Mouse (Mus musculus) adrenal gland, adult 2 months (tissue): ENCODE measurements around the gene Fam92b. TPM values are rescaled to one million over a fixed set of nuclear protein-coding genes. Genes with fewer than 3 reads are reported as not detected.
A peak's percentile ranks its signal among the peaks of the same experiment; 100 is the strongest.

Experiments used
- DNase-seq: peaks from one replicate; pipeline ENCODE4 v3.0.0; 2021
- polyA plus RNA-seq: library from polyadenylated mRNA; depleted of rRNA; stranded (reverse); fragments of >200 nt; gene quantifications from 2 replicates; pipeline ENCODE4 v1.2.3, GENCODE M21; 2012
- total RNA-seq, 2 experiments: library from RNA; stranded (reverse); gene quantifications; 2 replicates each; pipeline ENCODE4 v1.2.3; 2021

Gene Fam92b
- total and polyA plus RNA-seq, 3 experiments: 0.61 to 1.4 (median 0.95) TPM

DNA sequence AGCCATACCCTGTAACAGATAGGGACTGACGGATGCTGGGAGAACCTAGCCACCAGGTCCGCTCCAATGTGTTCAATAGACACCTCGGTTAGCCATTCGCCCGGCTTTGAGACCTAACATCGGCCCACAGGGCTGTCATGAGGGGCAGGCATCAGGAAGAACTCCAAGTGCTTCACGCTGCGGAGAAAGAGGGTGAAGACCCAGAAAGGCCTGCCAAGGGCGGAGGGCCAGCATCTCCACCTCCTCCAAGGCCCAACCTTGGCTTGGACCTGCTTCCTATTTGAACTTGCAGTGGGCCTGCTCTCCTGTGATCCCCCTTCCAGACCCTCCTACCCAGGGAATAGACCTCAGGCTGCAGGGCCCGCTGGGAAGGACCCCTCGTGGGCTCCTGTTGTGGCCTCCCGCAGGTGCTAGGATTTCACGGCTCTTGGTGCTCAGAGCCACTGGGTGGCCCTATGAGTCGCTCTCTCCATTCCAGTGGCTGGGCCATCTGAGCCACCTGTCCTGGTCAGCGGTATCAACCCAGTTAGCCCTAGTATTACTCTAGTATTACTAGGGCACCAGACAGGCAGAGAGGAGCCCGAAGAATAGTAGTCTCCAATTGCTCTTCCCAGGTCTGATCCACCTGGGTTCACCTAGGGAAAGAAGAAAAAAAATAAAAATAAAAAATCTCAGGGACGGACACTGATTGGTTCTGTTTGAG lies 13.0 kb upstream of the Fam92b start:
- DNase-seq: no peak

DNA sequence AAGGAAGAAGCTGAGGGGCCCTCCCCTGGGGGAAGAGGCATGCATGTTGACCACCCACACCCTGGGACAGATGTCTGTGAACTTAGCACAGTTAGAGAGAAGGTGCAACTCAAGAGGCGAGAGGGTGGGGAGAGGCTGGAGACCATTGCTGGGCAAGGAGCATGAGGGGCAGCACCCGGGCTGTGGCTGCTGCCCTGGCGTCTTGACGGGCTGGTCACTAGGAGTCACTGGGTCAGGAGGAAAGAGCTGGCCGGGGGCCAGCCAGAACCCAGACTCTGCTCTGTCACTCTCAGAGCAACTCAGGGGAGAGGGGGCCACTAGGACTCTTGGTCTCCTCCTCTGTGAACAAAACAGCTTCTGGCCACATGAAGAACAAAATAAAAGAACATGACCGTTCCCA lies 12.2 kb upstream of the Fam92b start:
- no peak for DNase-seq

DNA sequence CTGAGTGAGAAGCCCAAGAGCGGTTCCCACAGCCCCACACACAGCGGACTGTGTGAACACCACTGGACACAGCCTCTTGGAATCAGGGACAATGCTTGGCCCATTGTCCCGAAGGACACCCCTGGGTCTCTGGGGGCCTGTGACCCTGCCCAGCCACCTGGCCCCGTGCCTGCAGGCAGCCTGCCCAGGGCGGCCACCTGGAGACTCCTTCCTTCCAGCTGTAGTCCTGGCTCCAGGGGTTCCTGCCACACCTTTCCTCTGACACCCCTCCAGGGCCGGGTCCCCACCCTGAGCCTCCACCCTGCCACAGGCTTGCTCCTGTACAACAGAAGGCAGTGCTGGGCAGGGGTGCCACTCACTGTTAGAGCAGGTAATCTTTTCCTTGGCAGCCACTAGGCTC lies 11.2 kb upstream of the Fam92b start:
- peak; percentile 81 for DNase-seq

GRCm38 (mm10) chr8:120186454-120186853 lies 9.2 kb upstream of the Fam92b start:
- DNase-seq: peak; percentile 76

GRCm38 (mm10) chr8:120184850-120185792 lies 7.9 kb upstream of the Fam92b start:
- DNase-seq: no peak

DNA sequence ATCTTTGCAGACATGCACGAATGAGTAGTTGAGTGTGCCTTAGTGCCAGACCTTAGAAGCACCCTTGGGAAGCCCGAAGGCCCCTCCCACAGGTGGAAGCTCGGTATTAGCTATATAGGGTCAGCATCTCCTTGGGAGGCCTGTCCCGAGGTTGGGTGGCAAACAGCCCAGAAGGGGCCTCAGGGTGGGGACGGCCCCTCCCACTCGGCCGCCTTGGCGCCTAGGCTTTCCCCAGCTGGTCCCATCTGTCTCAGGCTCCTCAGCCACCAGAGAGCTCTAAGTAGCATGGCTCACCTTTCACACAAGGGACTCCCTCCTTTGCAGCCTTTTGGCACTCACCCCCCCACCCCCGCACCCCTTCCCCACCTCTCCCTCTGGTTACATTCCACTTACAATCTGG lies 7.1 kb upstream of the Fam92b start:
- DNase-seq: no peak

DNA sequence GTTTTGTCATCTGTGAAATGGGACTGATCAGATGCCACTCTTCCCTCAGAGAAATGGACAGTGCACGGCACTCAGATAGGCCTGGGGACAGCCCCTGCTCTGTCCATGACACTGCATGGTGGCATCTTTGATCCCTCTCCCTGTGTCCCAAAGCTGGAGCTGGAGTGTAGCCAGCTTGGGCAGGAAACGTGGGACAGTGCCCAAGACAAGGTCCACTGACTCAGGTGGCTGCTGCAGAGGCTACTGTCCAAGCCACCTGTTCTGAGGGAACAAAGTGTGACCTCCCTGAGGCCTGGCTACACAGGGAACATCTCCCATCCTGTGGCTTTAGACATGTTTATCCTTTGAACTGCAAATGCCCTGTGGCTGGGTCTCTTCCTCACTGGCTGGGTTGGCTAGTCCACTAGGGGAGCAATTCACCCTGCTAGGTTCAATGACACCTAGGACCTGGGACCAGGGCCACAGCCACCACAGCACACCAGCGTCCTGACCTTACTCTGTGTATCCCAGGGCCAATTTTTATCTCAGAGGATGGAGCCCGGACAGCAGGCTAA lies 4.7 kb upstream of the Fam92b start:
- DNase-seq: peak; percentile 50

DNA sequence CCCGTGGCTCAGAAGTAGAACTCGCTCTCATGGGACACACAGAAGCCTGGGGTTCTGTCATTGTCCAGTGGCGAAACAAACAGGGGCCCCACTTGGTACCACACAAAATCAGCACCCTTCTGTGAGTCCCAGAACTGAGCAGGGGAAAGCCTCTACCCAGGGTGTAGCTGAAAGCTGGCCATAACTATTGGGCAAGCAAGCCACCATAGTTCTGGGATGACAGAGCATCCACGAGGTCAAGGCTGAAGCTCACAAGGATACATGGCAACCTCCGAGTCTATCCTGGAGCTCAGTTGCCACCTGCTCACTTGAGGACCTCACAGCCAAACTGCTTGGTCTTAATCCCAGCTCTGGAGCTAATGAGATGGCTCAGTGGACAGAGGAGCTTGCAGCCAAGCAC lies 4.0 kb upstream of the Fam92b start:
- DNase-seq: peak; percentile 64

DNA sequence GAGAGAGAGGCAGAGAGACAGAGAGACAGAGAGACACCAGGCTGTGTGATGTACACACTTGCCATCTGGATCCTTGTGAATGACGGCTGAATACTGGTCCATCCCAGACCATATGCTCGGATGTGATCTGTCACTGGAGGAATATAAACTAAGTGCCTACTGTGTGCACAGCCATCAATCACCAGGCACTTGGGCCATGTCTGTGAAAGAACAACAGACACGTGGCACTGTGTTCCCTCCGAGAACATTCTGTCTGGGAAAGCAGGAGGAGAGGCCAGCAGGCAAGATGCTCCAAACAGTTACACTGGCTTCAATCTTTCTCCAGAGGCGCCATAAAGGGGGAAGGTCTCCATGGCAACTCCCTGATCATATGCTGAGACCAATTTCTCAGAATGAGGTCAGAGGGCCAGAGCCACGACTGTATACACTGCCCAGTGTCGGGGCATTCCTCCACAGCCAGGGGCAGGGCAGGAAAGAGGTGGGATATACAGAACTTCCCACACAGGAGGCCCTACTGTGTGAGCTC lies 3.2 kb upstream of the Fam92b start:
- no peak for DNase-seq

DNA sequence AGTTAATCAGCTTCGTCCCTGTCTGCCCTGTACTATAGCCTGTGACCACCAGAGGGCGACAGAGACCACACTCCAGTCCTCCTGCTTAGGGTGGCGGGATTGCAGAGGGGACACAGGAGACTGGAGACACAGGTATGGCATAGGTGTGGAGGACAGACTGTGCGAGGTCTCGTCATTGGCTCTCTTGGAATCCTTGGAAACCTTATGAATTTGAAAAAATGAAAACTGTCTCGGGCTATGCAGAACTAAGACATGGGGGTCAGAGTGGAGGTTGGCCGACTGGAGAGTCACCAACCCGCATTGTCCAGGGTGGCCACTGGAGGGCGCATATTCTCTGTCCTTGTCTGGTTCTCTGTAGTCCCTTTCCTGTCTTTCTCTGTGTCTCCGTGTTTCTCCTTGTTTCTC lies 1.8 kb upstream of the Fam92b start:
- DNase-seq: peak; percentile 93

DNA sequence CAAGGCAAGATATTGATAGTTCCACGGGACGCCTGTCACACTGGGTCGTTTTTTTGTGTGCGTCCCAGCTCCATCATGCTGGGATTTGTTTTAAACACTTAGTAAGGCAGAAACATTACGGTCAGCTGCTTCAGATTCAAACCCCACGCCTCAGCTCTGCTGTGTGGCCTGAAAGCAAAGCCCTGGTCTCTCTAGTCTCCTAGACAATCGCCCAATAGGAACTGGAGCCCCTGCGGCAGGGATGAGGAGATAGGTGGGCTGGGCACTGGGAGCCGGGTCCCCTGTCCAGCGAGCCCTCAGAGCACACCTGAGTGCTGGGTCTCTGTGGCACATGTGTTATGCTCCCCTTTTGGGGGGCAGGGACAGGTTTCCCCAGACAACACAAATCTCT lies 853 bp upstream of the Fam92b start:
- no peak for DNase-seq

- no peak for DNase-seq
These were observed 661 bp downstream of the Fam92b start for GRCm38 (mm10) chr8:120176605-120177004.

DNA sequence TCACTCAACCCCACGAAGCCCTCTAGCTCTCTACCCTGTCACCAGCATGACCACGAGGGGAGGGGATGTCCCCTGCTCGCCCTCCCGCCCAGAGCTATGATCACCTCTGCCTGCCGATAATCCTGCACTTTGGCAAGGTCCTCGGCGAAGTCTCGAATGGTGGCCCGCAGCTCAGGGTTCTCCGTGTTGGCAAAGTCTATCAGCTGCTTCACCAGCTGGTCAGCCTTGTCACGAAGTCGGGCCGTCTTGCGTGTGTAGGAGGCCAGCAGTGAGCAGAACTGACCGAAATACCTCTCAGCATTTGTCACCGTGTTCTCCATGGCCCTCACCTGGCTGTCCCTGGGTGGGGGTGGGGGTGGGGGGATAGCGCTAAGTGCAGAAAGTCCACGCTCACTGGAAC lies 2.7 kb downstream of the Fam92b start:
- no peak for DNase-seq

DNA sequence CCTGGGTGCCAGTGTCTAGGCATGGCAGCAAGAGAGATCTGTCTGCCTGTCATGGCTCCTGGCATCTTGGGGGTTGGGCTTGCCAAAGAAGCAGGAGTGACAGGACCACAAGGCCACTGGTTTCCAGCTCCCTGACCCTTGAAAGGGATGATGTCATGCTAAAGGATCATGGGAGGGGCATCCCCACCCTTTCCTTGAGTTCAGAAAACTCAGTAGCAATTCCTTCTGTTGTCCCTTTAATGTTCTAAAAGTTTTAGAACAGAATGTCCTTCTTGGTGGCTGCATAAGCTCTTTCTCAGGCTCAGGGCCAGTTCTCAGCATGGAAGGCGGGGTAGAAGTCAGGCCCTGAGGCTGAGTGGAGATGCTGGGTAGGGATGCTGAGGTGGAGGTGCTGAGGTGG lies 4.1 kb downstream of the Fam92b start:
- DNase-seq: no peak

DNA sequence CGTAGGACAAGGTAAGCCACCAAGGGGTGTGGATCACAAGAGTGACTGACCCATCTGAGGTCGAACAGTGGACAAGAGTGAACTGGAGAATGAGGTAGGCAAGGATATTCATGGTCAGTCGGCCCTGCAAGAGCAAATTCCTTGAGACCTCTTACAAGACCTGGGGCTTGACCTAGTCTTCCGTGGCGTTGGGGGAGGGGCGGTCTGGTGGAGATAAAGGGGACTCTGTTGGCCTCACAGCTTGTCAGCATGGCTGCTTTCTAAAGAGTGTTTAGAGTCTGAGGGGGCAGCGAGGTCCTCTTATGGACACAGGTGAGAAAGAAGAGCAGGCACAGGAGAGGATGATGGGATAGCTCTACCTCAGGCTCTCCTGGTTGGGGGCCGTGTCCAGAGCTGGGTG lies 8.1 kb downstream of the Fam92b start:
- DNase-seq: no peak

- no peak for DNase-seq
These were observed 9.4 kb downstream of the Fam92b start for GRCm38 (mm10) chr8:120167821-120168220.

- no peak for DNase-seq
These were observed 10.1 kb downstream of the Fam92b start for GRCm38 (mm10) chr8:120167136-120167535.

DNA sequence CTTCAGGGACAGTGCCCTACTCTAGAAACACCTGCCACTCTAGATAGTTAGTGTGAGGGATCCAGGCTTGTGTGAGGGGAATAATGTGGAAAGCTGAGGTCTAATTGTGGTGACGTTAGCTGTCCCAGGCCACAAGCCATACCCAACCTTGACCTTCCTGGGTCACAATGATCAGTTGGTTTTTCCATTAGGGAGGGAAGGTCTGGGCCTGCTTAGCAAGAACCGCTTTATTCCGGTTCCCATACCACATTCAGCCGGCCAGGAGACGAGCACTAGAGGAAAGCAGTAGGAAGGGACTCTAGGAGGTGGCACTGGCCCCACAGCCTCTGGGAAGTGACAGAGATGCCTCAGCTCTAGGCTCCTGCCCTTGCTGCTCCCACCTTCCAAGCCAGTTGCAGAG lies 13.2 kb downstream of the Fam92b start:
- DNase-seq: peak; percentile 52

DNA sequence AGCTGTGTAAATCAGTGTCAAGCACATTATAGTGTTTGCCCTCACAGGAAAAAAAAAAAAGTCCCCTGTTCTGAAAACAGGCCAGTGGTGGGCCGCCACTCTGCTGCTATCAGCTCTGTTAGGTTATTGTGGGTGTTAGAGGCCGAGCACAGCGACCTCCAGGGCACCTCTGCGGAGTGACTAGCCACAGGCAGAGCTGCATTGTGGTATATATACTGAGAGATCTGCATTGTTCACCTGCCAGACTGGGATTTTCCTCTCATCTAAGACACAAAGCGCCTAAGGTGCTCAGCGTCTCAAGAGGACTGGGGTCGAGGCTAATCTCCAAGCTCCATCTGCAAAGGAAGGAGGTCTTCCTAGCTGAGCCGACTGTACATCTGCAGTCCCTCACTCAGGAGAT lies 13.9 kb downstream of the Fam92b start:
- DNase-seq: no peak

- DNase-seq: no peak
These were observed 14.9 kb downstream of the Fam92b start for GRCm38 (mm10) chr8:120162404-120162752.

GRCm38 (mm10) chr8:120161658-120162403 lies 15.4 kb downstream of the Fam92b start:
- peak; percentile 83 for DNase-seq

DNA sequence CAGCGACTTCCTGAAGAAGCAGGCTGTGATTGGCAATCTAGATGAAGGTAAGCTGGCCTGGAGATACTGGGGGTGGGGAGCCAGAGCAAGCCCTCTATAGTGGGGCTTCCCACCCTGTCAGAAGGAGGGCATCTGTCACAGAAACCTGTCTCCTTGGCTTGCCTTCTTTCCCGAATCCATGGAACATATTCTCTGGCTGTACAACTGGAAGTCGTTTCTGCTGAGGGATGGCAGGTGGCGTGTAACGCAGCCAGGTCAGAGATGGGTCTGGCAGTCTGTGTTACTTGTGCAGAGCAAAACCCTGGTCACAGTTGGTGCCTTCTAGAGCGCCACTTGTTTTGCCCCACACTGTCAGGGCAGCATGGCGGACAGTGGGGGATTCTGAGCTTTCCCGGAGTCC lies 16.9 kb downstream of the Fam92b start:
- no peak for DNase-seq
